11 mouse cellular contexts compared by ENCODE assay signal in genomic region chr17:6180421-6180820, GRCm38 (mm10).
A peak's percentile ranks its signal among the peaks of the same experiment; 100 is the strongest.
DNase-seq lines count a peak whose midpoint lies in the region; ATAC-seq lines count a peak whose summit lies in the region.
"Had no signal": no experiment of that assay in that cellular context is flagged by ENCODE, and none has a peak within 500 bp of the region (broad histone marks: within the 10 kb centered on the region; RNA-seq: fewer than 3 reads in every experiment).

No protein-coding gene starts in this region.

- no peak overlapping the region for H3K9ac ChIP-seq in hindbrain, embryonic 14.5 days
- H3K9ac ChIP-seq: heart, embryonic 12.5 days; neural tube, embryonic 12.5 days had no signal

- no peaks in the 10 kb centered on the region for H3K27me3 ChIP-seq in hindbrain, embryonic 14.5 days (ENCODE audit: control insufficient read depth, insufficient read depth, low read length)
- no peaks in the 10 kb centered on the region for H3K27me3 ChIP-seq in hindbrain, embryonic 10.5 days (ENCODE audit: insufficient read depth, poor library complexity, severe bottlenecking)
- H3K27me3 ChIP-seq: heart, embryonic 12.5 days; neural tube, embryonic 12.5 days had no signal

- no peak for DNase-seq in hindbrain, embryonic 14.5 days (ENCODE audit: low spot score)
- no peak for DNase-seq in hindbrain, embryonic 10.5 days (ENCODE audit: low spot score)
- peak; percentile 42 for DNase-seq in 416B (ENCODE audit: low read depth)
- peak; percentile 49 for DNase-seq in adrenal gland, postnatal 10 days
- peak; percentile 88 for DNase-seq in layer of hippocampus, adult 9-11 months
- no peak for DNase-seq in thymus, postnatal 4 days
- no peak for DNase-seq in heart, adult 11 months
- DNase-seq in kidney, postnatal 14 days: no peak

- H3K4me2 ChIP-seq in hindbrain, embryonic 14.5 days (replicated peaks): no peak overlapping the region
- H3K4me2 ChIP-seq: heart, embryonic 12.5 days; neural tube, embryonic 12.5 days had no signal

- WGBS in hindbrain, embryonic 14.5 days: 57% methylated on average over 3 of the region's 3 CpGs
- WGBS in hindbrain, embryonic 10.5 days: 83% methylated on average over 3 of the region's 3 CpGs

- peaks cover 48% of the 10 kb centered on the region for H3K36me3 ChIP-seq in hindbrain, embryonic 14.5 days (replicated peaks; ENCODE audit: control insufficient read depth, insufficient read depth)
- H3K36me3 ChIP-seq in hindbrain, embryonic 10.5 days: peaks cover 64% of the 10 kb centered on the region

- peak overlapping the region; percentile 38; the same call in 1 of the 2 replicates for H3K27ac ChIP-seq in hindbrain, embryonic 14.5 days
- H3K27ac ChIP-seq in hindbrain, embryonic 10.5 days: no peak overlapping the region
- H3K27ac ChIP-seq: neural tube, embryonic 12.5 days had no signal

- H3K4me3 ChIP-seq in hindbrain, embryonic 14.5 days (replicated peaks; ENCODE audit: low read length): no peak overlapping the region
- H3K4me3 ChIP-seq in hindbrain, embryonic 10.5 days: no peak overlapping the region
- H3K4me3 ChIP-seq: heart, embryonic 12.5 days; neural tube, embryonic 12.5 days had no signal

- H3K9me3 ChIP-seq in hindbrain, embryonic 14.5 days (ENCODE audit: control insufficient read depth, low read length): no peaks in the 10 kb centered on the region
- H3K9me3 ChIP-seq in hindbrain, embryonic 10.5 days: peaks cover 6% of the 10 kb centered on the region
- H3K9me3 ChIP-seq: neural tube, embryonic 12.5 days had no signal

- ATAC-seq in hindbrain, embryonic 14.5 days (ENCODE audit: low FRiP score): no peak
- ATAC-seq: intestine, postnatal 0 days had no signal

- H3K4me1 ChIP-seq in hindbrain, embryonic 14.5 days (replicated peaks; ENCODE audit: control insufficient read depth, insufficient read depth, low read length): peaks cover 6% of the 10 kb centered on the region; the same call in 1 of the 2 replicates
- H3K4me1 ChIP-seq in hindbrain, embryonic 10.5 days (replicated peaks): peaks cover 11% of the 10 kb centered on the region

Comparison
In these comparisons a context has a peak if more than half of its experiments do, and no peak if none do; other contexts are left out.
1. DNase-seq: peak in 416B (single experiment), adrenal gland, postnatal 10 days (single experiment) and layer of hippocampus, adult 9-11 months (single experiment); none in hindbrain, embryonic 14.5 days (single experiment), hindbrain, embryonic 10.5 days (single experiment), thymus, postnatal 4 days (single experiment), heart, adult 11 months (single experiment) and kidney, postnatal 14 days (single experiment).